Mouse (Mus musculus) lung, postnatal 0 days (tissue): ENCODE data around the gene Chmp1a. TPM values are rescaled to one million over a fixed set of nuclear protein-coding genes. Genes with fewer than 3 reads are reported as not detected.
"Not testable (repeated sequence)": the region's sequence is repeated elsewhere in the genome, so short reads cannot be mapped to it uniquely, and the experiment has no call there.

Source experiments
- ATAC-seq: fragments of 200-750 bp; cut with Nextera tagmentation; 2 replicates; pipeline ENCODE4 v1.8.0; 2017; ENCODE audit warnings: moderate library complexity
- DNase-seq: peaks from one replicate; pipeline ENCODE4 v3.0.0-alpha.2; 2016; ENCODE audit warnings: low spot score
- H3K27ac ChIP-seq: fragments of 300-500 bp; sonication (generic); 2 replicates; pipeline ENCODE4 v1.5.1; 2014; ENCODE audit warnings: antibody characterized with exemption, mild to moderate bottlenecking, low read length, mixed read lengths
- H3K27me3 ChIP-seq: fragments of 300-500 bp; sonication (generic); replicated peaks from 2 replicates; pipeline ENCODE4 v1.6.1; 2014; ENCODE audit warnings: low read length, mixed read lengths; ENCODE audit not compliant: insufficient read depth
- H3K36me3 ChIP-seq: fragments of 300-500 bp; sonication (generic); 2 replicates; pipeline ENCODE4 v1.6.1; 2014; ENCODE audit warnings: low read length, mixed read lengths; ENCODE audit not compliant: insufficient read depth
- H3K4me1 ChIP-seq: fragments of 300-500 bp; sonication (generic); 2 replicates; pipeline ENCODE4 v1.6.1; 2014; ENCODE audit warnings: antibody characterized with exemption, low read depth, low read length, mixed read lengths; ENCODE audit not compliant: insufficient read depth
- H3K4me2 ChIP-seq: fragments of 300-500 bp; sonication (generic); replicated peaks from 2 replicates; pipeline ENCODE4 v1.6.1; 2014; ENCODE audit warnings: low read depth, mild to moderate bottlenecking, low read length, moderate library complexity, mixed read lengths
- H3K4me3 ChIP-seq: fragments of 300-500 bp; sonication (generic); 2 replicates; pipeline ENCODE4 v1.5.1; 2014; ENCODE audit warnings: low read depth, low read length
- H3K9ac ChIP-seq: fragments of 300-500 bp; sonication (generic); replicated peaks from 2 replicates; pipeline ENCODE4 v1.6.1; 2014; ENCODE audit warnings: low read depth, mild to moderate bottlenecking
- H3K9me3 ChIP-seq: fragments of 300-500 bp; sonication (generic); 2 replicates; pipeline ENCODE4 v1.6.1; 2016; ENCODE audit warnings: low read length, mixed read lengths
- CTCF ChIP-seq: IDR thresholded peaks from 2 replicates; pipeline ENCODE4 v1.5.1; 2016; ENCODE audit warnings: antibody characterized with exemption, mild to moderate bottlenecking
- EP300 ChIP-seq: IDR thresholded peaks from 2 replicates; pipeline ENCODE4 v1.6.1; 2016; ENCODE audit warnings: antibody characterized with exemption, mild to moderate bottlenecking, control low read depth
- WGBS: fragments of 180-500 bp; shearing (Covaris S2); extraction: QIAGEN DNeasy Blood & Tissue Kit; methylation state at CpG from one replicate; pipeline ENCODE4 v1.1.7; 2014; 5-methylcytosine and 5-hydroxymethylcytosine counted together
- polyA plus RNA-seq: library from polyadenylated mRNA; unstranded; fragments of >200 nt; fragmentation: Nextera tagmentation; extraction: Ambion mirVana; gene quantifications from 2 replicates; pipeline ENCODE4 v1.2.1, GENCODE M21; 2015

The Chmp1a gene
- polyA plus RNA-seq: 127 and 130 TPM in 2 replicates

DNA sequence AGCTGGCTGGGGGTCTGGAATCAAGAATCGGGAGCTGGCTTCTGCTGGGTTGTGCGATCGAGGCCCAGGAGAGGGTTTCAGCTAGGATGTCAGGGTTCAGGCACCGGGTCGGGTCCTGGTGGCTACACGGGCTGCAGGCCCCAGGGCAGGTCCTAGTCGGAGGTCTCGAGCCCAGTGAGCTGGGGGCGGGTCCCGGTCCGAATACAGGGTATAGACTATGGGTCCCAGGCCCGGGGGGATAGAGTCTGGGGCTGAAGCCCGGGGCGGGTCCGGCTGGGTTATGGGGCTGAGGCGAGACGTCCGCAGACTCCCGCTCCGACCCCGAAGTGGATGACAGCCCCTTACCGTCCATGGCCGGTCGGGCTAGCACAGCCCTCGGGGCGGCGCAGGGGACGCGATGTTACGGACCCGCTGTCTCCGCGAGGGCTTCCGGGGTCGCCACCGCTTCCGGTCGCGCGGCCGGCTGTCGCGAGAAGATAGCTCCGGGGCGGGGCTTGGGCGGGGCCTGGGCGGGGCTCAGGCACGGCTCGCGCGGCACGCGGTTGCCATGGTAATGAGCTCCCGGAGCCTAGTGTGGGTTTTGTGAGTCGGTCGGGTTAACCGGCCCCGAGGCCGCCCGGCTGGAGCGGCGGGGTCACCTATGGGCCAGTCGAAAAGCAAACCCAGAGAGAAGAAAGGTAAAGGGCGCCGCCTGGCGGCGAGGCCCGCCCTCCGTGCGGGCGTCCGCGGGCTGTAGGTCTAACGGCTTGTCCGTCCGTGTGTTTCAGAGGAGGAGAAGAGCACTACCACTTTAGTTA is at the start of gene Chmp1a, which contains the start of gene Spata33:
Gene Chmp1a, minus strand, starts transcription at position 443 of the 797 bp plus-strand sequence.
Gene Spata33, plus strand, starts transcription at position 512 of the 797 bp plus-strand sequence.
- peak within 1 kb of the TSS; percentile 73 for H3K4me3 ChIP-seq
- TF ChIP-seq EP300: peak; percentile 69
- TF ChIP-seq CTCF: peak; percentile 75

DNA sequence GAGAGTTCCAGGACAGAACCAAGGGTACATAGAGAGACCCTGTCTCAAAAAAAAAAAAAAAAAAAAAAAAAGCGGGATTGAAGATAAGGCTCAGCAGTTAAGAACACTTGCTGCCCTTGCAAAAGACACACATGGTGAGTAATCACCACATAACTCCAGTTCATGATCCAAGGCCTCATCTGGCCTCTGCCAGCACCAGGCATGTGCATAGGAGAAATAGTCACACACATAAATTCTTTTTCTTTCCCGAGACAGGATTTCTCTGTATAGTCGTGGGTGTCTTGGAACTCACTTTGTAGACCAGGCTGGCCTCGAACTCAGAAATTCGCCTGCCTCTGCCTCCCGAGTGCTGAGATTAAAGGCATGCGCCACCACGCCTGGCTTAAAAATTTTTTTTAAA is 45.0 kb upstream of the Chmp1a start:
- H3K9ac ChIP-seq, H3K9me3 ChIP-seq, ATAC-seq, H3K4me2 ChIP-seq, DNase-seq, H3K4me1 ChIP-seq, H3K27ac ChIP-seq, H3K4me3 ChIP-seq, H3K27me3 ChIP-seq: not testable (repeated sequence)
- 87% methylated on average over 7 of the region's 8 CpGs for WGBS
- peaks cover 38% of the 10 kb centered on the region; the same call in 1 of the 2 replicates for H3K36me3 ChIP-seq

More for the DNA sequence above, at the start of gene Chmp1a, which contains the start of gene Spata33:
- peaks cover 12% of the 10 kb centered on the region; the same call in 1 of the 2 replicates for H3K36me3 ChIP-seq
- peak within 1 kb of the TSS; percentile 96 for H3K9ac ChIP-seq
- WGBS: under 1% methylated on average over 72 of the region's 76 CpGs
- no peaks in the 10 kb centered on the region for H3K9me3 ChIP-seq
- DNase-seq (peak; percentile 98), ATAC-seq (peak; percentile 96)
- H3K27ac ChIP-seq: peak within 1 kb of the TSS; percentile 61
- no peaks in the 10 kb centered on the region for H3K27me3 ChIP-seq
- H3K4me2 ChIP-seq: peak within 1 kb of the TSS; percentile 88
- H3K4me1 ChIP-seq: peaks cover 8% of the 10 kb centered on the region; the same call in 1 of the 2 replicates

DNA sequence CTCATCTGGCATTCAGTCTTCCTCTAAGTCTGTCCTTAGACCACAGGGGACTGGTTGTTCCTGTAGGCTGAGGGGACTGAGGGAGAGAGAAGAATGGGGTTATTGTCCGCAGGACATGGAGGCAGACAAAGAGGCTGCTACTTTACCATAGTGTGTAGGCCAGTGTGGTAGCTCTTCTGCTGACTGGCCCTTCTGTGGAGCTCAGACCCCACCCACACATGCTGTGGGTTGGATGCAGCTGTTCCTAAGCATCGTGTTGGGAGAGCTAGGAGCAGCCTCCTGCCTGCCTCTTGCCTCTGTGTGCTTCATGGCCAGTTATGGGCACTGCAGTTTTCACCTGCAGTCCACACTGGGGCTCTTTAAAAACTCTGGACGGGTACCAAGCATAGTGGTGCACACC is 44.6 kb upstream of the Chmp1a start:
- Histone ChIP-seq H3K9me3 (no peaks in the 10 kb centered on the region), H3K36me3 (peaks cover 38% of the 10 kb centered on the region; the same call in 1 of the 2 replicates), H3K27me3 (no peaks in the 10 kb centered on the region), H3K4me1 (peaks cover 10% of the 10 kb centered on the region), H3K4me2 (no peak overlapping the region), H3K27ac (no peak overlapping the region), H3K4me3 (no peak overlapping the region), H3K9ac (no peak overlapping the region)
- no peak for DNase-seq
- TF ChIP-seq CTCF: no peak
- no peak for TF ChIP-seq EP300
- ATAC-seq: no peak
- WGBS: 87% methylated on average over 3 of the region's 3 CpGs

DNA sequence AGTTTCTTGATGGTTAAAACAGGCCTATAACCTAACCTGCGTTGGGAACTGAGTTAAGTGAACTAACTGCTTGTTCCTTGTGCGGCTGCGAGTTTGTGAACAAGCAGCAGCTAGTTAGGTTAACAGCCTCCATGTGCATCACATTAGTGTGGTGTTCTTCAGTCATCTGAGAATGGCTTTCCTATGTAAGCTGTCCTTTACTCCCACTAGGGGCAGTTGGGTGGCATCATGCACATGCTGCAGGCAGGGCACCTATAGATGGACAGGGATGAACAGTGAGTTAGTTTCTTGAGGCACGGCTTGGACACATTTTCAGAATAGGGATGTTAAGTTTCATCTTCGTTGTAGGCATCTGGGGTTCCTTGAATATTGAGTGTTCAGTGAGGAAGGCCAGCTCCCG is 42.6 kb upstream of the Chmp1a start:
- Histone ChIP-seq H3K27ac (no peak overlapping the region), H3K36me3 (0 out of 2 replicates have a peak, but pooled peaks cover 32% of the 10 kb centered on the region)
- TF ChIP-seq EP300: no peak
- peak; percentile 53 for TF ChIP-seq CTCF

DNA sequence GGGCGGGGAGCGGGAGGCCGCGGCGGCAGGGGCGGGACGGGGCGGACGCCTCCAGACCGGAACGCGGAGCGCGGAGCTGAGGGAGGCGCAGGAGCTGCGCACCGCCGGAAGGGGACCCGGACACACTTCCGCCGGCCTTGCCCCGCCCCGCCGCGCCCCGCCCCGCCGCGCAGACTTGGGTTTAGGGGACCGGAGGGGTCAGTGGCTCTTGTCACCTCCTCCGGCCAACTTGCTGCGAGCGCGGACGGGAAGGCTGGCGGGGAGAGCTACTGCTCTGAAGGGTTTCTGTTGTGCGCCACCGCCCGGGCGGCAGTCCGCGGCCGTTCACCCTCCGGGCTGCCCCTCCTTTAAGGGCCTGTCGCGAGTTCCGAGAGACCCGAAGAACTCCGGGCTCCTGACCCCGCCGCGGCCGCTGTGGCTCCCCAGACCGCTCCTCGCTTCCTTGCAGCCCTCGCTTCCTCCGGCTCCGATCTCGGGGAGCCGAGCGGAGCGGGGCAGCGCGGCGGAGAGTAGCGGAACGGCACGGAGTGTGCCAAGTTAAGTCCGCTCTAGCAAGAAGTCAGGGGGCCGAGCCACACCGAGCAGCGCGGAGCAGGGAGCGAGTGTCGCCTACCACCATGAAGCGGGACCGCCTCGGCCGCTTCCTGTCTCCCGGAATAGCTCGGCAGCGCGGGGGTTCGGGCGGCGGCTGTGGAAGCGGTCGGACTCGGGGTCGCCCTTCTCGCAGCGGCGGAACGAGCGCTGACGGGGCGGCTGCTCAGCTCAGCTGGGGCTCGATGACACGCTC is 41.7 kb upstream of the Chmp1a start, which contains the start of the genes Zfp276 and Vps9d1:
Gene Zfp276, plus strand, starts transcription at position 97 of the 787 bp plus-strand sequence.
Gene Vps9d1, minus strand, starts transcription at position 250 of the 787 bp plus-strand sequence.
- Histone ChIP-seq H3K27ac (peak within 1 kb of the TSS; percentile 91), H3K9ac (peak within 1 kb of the TSS; percentile 98), H3K4me3 (peak within 1 kb of the TSS; percentile 94), H3K36me3 (peaks cover 24% of the 10 kb centered on the region; the same call in 1 of the 2 replicates), H3K4me1 (peaks cover 10% of the 10 kb centered on the region), H3K4me2 (peak within 1 kb of the TSS; percentile 84), H3K27me3 (no peaks in the 10 kb centered on the region), H3K9me3 (no peaks in the 10 kb centered on the region)
- under 1% methylated on average over 88 of the region's 99 CpGs for WGBS
- ATAC-seq: peak; percentile 98
- peak; percentile 91 for DNase-seq
- TF ChIP-seq CTCF (no peak), EP300 (no peak)

More for the DNA sequence above, 42.6 kb upstream of the Chmp1a start:
- peaks cover 10% of the 10 kb centered on the region for H3K4me1 ChIP-seq
- no peaks in the 10 kb centered on the region for H3K27me3 ChIP-seq
- DNase-seq (peak; percentile 18), ATAC-seq (no peak)
- peak overlapping the region; percentile 94 for H3K4me3 ChIP-seq
- H3K4me2 ChIP-seq: peak overlapping the region; percentile 84
- no peaks in the 10 kb centered on the region for H3K9me3 ChIP-seq
- 70% methylated on average over 6 of the region's 6 CpGs for WGBS
- H3K9ac ChIP-seq: peak overlapping the region; percentile 98
